Mouse (Mus musculus): ENCODE measurements around the gene Rbm28. TPM values are rescaled to one million over a fixed set of nuclear protein-coding genes. Genes with fewer than 3 reads are reported as not detected.

Rbm28 gene
- 78.7 TPM for polyA plus RNA-seq (2017; shearing (Covaris generic))

GRCm38 (mm10) chr6:29164314-29165244 is at the start of gene Rbm28:
Gene Rbm28 (minus strand): TSS chr6:29165006.

GRCm38 (mm10) chr6:29178888-29179658 is 14.3 kb upstream of the Rbm28 start, which contains the start of gene Prrt4:
Gene Prrt4 (minus strand): TSS chr6:29179584.

Other genes with a start within 250 kb of the Rbm28 start
- gene Lep, start 104.8 kb downstream of the Rbm28 start, polyA plus RNA-seq (2017; shearing (Covaris generic)) = not detected
- gene Prrt4, start 14.6 kb upstream of the Rbm28 start, polyA plus RNA-seq (2017; shearing (Covaris generic)) = not detected
- 76.0 TPM for gene Impdh1, start 51.4 kb upstream of the Rbm28 start, polyA plus RNA-seq (2017; shearing (Covaris generic))
- gene Hilpda, start 107.5 kb upstream of the Rbm28 start, polyA plus RNA-seq (2017; shearing (Covaris generic)) = 34.3 TPM
- 0.62 TPM for gene Fam71f2, start 114.6 kb upstream of the Rbm28 start, polyA plus RNA-seq (2017; shearing (Covaris generic))
- not detected for gene Fam71f1, start 154.1 kb upstream of the Rbm28 start, polyA plus RNA-seq (2017; shearing (Covaris generic))
- gene Calu, start 183.1 kb upstream of the Rbm28 start, polyA plus RNA-seq (2017; shearing (Covaris generic)) = 127 TPM
- gene Opn1sw, start 223.5 kb upstream of the Rbm28 start, polyA plus RNA-seq (2017; shearing (Covaris generic)) = not detected
- 1.9 TPM for gene Ccdc136, start 231.3 kb upstream of the Rbm28 start, polyA plus RNA-seq (2017; shearing (Covaris generic))

Data from inflammation-experienced regulatory T-cells, adult 16 weeks (primary cell).